Mouse (Mus musculus) heart, embryonic 12.5 days (tissue): ENCODE data around the gene 6030458C11Rik. TPM values are rescaled to one million over a fixed set of nuclear protein-coding genes. Genes with fewer than 3 reads are reported as not detected.

Experiments used
- ATAC-seq: fragments of 200-750 bp; cut with Nextera tagmentation; 2 replicates; pipeline ENCODE4 v1.8.0; 2017; ENCODE audit warnings: moderate TSS enrichment, moderate library complexity; ENCODE audit not compliant: insufficient number of reproducible peaks, low FRiP score
- H3K27ac ChIP-seq: fragments of 300-500 bp; sonication (generic); 2 replicates; pipeline ENCODE4 v1.5.1; 2016; ENCODE audit warnings: mild to moderate bottlenecking, moderate library complexity; ENCODE audit not compliant: poor library complexity, severe bottlenecking
- H3K27me3 ChIP-seq: fragments of 300-500 bp; sonication (generic); replicated peaks from 2 replicates; pipeline ENCODE4 v1.6.1; 2016; ENCODE audit warnings: mild to moderate bottlenecking, moderate library complexity
- H3K36me3 ChIP-seq: fragments of 300-500 bp; sonication (generic); 2 replicates; pipeline ENCODE4 v1.6.1; 2016; ENCODE audit warnings: mild to moderate bottlenecking, moderate library complexity
- H3K4me1 ChIP-seq: fragments of 300-500 bp; sonication (generic); replicated peaks from 2 replicates; pipeline ENCODE4 v1.6.1; 2016; ENCODE audit warnings: mild to moderate bottlenecking
- H3K4me2 ChIP-seq: fragments of 300-500 bp; sonication (generic); 2 replicates; pipeline ENCODE4 v1.6.1; 2016; ENCODE audit warnings: mild to moderate bottlenecking, moderate library complexity
- H3K4me3 ChIP-seq: fragments of 300-500 bp; sonication (generic); 2 replicates; pipeline ENCODE4 v1.5.1; 2016; ENCODE audit warnings: mild to moderate bottlenecking
- H3K9ac ChIP-seq: fragments of 300-500 bp; sonication (generic); 2 replicates; pipeline ENCODE4 v1.6.1; 2016; ENCODE audit warnings: mild to moderate bottlenecking, moderate library complexity
- H3K9me3 ChIP-seq: fragments of 300-500 bp; sonication (generic); replicated peaks from 2 replicates; pipeline ENCODE4 v1.6.1; 2016; ENCODE audit warnings: mild to moderate bottlenecking, moderate library complexity
- WGBS: fragments of 180-500 bp; shearing (Covaris S2); methylation state at CpG from one replicate; pipeline ENCODE4 v1.1.7; 2016; 5-methylcytosine and 5-hydroxymethylcytosine counted together
- polyA plus RNA-seq: library from polyadenylated mRNA; unstranded; fragments of >200 nt; fragmentation: Nextera tagmentation; extraction: Ambion mirVana; gene quantifications from 2 replicates; pipeline ENCODE4 v1.2.1, GENCODE M21; 2016

Gene 6030458C11Rik
- 32.3 and 32.9 TPM in 2 replicates for polyA plus RNA-seq

DNA sequence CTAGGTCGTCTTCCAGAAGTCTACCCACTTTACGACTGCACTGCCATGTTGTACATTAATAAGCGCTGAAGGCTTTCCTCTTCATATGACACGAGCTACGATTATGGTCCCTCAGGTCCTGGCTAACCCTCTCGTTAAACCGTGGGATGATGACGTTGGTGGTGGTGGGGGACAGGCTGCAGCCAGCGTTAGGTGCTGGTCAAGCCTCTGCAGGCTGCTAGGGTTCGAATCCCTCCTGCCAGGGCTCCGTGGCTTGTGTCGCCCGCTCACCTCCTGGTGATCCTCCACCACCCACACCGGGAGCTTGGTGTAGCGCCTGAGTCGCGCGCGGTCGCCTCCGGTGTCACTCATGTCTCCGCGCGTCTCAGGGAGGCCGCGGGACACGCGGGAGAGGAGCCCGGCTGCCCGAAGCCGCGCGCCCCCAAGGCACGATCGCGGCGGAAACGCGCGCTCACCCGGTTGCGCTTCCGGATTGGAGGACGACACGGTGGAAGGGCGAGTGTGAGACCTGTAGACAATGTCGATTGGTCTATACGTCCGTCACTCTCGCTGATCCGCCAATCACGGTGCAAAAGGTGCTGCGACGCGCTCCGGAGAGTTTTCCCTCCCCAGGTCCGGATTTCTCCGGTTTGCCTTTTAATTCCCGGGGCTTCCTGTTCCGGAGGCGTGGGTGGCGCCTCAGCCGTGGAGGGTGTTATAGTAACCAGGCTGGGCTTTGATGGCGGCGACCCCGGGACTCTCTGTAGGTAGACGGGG is at the start of gene 6030458C11Rik, which contains the start of gene Drosha:
6030458C11Rik (minus strand) TSS at position 453 of the 756 bp plus-strand sequence.
Drosha (plus strand) TSS at position 619 of the 756 bp plus-strand sequence.
- peak within 1 kb of the TSS; percentile 82 for H3K4me3 ChIP-seq
- H3K27me3 ChIP-seq, result no peaks in the 10 kb centered on the region

DNA sequence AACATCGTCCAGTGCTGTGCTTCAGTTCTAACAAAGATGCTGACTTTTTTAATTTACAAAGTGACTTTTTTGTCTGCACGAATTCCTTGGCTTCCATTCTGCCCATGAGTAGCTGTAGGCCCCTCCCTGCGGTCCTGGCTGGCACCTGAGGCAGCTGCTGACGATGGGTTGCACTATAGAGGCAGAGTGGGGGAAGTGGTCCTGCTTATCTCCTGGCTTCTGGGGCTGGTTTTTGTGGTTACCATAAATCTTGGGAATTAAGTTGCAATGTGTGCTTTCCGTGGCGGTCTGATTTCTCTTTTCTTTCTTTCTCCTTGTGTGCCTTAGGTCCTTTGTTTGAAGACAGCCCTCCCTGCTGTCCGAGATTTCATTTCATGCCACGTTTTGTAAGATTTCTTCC is 42.8 kb upstream of the 6030458C11Rik start:
- H3K9ac ChIP-seq, result no peak overlapping the region

More for the DNA sequence above, at the start of gene 6030458C11Rik, which contains the start of gene Drosha:
- Histone ChIP-seq H3K9me3 (no peaks in the 10 kb centered on the region), H3K4me1 (peaks cover 11% of the 10 kb centered on the region), H3K27ac (peak within 1 kb of the TSS; percentile 55; the same call in 1 of the 2 replicates), H3K36me3 (peaks cover 45% of the 10 kb centered on the region), H3K4me2 (peak within 1 kb of the TSS; percentile 77), H3K9ac (peak within 1 kb of the TSS; percentile 89)
- WGBS, result under 1% methylated on average over 67 of the region's 67 CpGs
- peak; percentile 100 for ATAC-seq

DNA sequence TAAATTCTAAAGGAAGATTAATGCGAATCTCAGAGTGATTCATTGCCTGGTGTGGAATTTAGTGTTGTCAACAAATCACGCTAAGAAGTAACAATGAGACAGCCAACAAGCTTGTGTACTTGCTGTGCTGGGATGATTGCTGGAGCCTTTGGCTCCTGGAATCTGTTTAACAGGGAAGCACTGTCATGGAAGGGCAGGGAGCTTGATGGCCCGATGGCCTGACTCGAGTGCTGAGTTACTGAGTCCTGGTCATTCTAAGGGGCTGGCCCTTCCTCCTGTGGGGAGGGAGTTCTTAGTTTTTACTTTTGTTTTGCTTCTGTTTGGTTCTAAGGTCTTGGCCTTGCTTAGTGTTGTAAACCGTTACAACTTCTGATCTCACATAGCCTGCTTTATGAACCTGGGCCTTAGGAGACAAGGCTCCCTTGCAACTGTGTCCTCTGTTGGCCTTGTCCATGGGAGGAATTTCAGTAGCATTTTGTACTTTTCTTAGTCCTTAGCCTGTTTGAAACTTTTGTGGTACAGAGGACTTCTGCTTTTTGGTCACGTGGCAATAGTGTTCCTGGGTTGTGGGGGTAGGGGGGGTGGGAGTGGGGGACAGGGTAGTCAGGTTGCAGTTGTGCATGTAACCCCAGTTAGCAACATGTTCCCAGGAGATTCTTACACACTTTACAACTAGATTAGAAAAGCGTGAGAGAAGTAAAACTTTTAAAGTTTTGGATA is 41.3 kb upstream of the 6030458C11Rik start:
- H3K27me3 ChIP-seq, result no peaks in the 10 kb centered on the region
- H3K9me3 ChIP-seq, result no peaks in the 10 kb centered on the region
- no peak overlapping the region for H3K9ac ChIP-seq
- ATAC-seq, result no peak
- H3K4me2 ChIP-seq, result no peak overlapping the region
- peak overlapping the region; percentile 11; the same call in 1 of the 2 replicates for H3K27ac ChIP-seq
- peaks cover 62% of the 10 kb centered on the region for H3K36me3 ChIP-seq
- peaks cover 21% of the 10 kb centered on the region for H3K4me1 ChIP-seq
- WGBS, result 65% methylated on average over 7 of the region's 7 CpGs
- H3K4me3 ChIP-seq, result no peak overlapping the region

More for the DNA sequence above, 42.8 kb upstream of the 6030458C11Rik start:
- ATAC-seq, result no peak
- H3K27ac ChIP-seq, result no peak overlapping the region
- H3K27me3 ChIP-seq, result no peaks in the 10 kb centered on the region
- WGBS, result 79% methylated on average over 8 of the region's 8 CpGs
- H3K4me1 ChIP-seq, result peaks cover 21% of the 10 kb centered on the region
- no peaks in the 10 kb centered on the region for H3K9me3 ChIP-seq
- H3K4me3 ChIP-seq, result no peak overlapping the region
- H3K36me3 ChIP-seq, result peaks cover 59% of the 10 kb centered on the region
- H3K4me2 ChIP-seq, result no peak overlapping the region

DNA sequence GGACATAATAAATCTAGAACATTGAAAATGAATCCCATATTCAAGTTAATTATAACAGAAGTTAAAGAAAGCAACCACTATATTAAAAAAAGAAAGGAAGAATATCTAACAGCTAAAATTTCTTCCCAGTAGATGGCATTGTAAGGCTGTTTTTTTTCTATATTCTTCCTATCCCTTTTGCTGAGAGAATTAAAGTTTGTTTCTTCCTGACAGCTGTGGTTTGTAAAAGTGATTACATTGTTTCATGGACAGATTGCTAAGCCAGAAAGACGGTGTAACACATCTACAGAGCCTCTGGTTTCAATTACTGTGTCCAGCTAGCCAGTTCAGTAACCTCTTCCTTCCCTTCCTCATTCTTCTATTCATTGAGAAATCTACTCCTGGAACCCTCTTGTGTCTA is 39.2 kb upstream of the 6030458C11Rik start:
- no peaks in the 10 kb centered on the region for H3K9me3 ChIP-seq
- H3K4me1 ChIP-seq, result peaks cover 20% of the 10 kb centered on the region
- no peaks in the 10 kb centered on the region for H3K27me3 ChIP-seq
- no peak overlapping the region for H3K27ac ChIP-seq
- H3K36me3 ChIP-seq, result peaks cover 71% of the 10 kb centered on the region
- no peak overlapping the region for H3K9ac ChIP-seq
- 60% methylated on average over 1 of the region's 1 CpGs for WGBS
- no peak overlapping the region for H3K4me2 ChIP-seq
- no peak overlapping the region for H3K4me3 ChIP-seq
- ATAC-seq, result no peak

DNA sequence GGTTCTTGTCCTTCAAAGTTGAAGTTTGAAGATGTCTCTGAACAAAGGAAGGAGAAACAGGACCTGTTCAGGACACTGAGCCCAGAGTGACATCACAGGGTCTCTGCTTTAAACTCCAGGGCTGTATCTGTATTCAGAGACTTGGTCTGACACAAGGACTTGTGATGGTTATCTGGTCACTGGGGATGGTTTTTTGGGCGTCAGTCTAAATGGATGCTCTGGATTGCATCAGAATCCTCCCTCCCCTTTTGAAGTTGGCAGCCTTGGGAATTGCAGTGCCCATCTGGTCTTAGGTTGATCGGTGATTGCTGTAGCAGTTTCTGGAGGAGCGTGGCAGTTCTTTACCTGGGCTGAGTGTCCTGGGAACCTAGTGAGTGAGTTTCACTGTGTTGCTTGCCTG is 37.6 kb upstream of the 6030458C11Rik start:
- ATAC-seq, result no peak
- Histone ChIP-seq H3K36me3 (peaks cover 69% of the 10 kb centered on the region), H3K4me2 (no peak overlapping the region), H3K27me3 (no peaks in the 10 kb centered on the region), H3K9ac (no peak overlapping the region), H3K4me3 (no peak overlapping the region), H3K27ac (no peak overlapping the region), H3K9me3 (no peaks in the 10 kb centered on the region), H3K4me1 (peaks cover 31% of the 10 kb centered on the region)
- WGBS, result 76% methylated on average over 3 of the region's 3 CpGs

DNA sequence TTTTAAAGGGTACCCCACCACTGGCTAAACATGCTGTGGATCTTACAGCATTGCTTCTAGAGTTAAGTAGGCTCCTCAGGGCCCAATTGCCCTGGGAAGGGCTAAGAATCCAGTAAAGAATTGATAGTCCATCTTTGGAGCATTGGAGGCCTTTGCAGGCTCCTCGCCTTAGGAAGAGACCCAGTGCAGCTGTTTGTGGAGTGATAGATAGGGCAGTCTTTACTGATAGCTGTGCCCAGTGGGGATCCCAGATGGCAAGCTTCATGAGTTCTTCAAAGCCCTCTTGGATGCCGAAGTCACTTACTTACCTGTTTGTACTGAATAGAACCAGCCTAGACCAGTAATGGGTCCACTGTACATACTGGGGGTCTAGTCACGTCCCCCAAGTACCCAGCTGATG is 34.2 kb upstream of the 6030458C11Rik start:
- Histone ChIP-seq H3K27me3 (no peaks in the 10 kb centered on the region), H3K4me1 (peaks cover 13% of the 10 kb centered on the region), H3K4me2 (no peak overlapping the region), H3K36me3 (peaks cover 80% of the 10 kb centered on the region), H3K9ac (no peak overlapping the region), H3K27ac (no peak overlapping the region), H3K4me3 (no peak overlapping the region), H3K9me3 (no peaks in the 10 kb centered on the region)
- 81% methylated on average over 3 of the region's 3 CpGs for WGBS
- ATAC-seq, result no peak

DNA sequence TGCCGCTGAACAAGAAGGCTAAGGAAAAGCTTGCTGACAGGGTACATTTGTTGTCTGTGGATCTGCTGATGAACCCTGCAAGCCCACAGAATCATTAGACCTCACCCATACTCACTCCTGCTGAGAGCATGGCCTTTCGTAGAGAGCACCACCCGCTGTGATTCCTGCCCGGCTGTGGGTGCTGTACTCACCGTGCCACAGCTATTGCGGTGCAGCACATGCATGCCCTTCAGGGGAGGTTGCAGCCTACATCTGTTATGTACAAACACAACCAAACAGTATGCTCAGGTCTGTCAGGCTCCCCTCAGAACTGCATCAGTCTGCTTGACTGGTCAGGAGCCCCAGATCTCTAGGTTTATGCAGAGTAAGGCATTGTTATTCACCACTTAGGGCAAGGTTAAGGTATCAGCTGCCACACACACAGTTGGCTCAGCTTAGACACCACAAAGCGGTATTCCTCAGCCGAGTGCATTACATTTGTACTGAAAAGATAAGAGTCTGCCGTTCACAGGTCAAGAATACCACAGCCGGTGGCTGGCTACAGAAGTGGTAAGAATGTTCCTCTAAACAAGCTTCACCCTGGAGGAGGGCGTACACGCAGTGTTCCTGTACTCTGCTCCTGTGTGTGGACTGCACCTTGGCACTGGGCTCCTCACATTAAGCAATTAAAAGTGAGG is 33.5 kb upstream of the 6030458C11Rik start:
- Histone ChIP-seq H3K4me2 (no peak overlapping the region), H3K36me3 (peaks cover 84% of the 10 kb centered on the region), H3K9ac (0 out of 2 replicates have a peak overlapping the region, but pooled peaks have one; percentile 0), H3K27ac (peak overlapping the region; percentile 30; the same call in 1 of the 2 replicates), H3K4me3 (no peak overlapping the region), H3K9me3 (no peaks in the 10 kb centered on the region), H3K4me1 (peaks cover 13% of the 10 kb centered on the region), H3K27me3 (no peaks in the 10 kb centered on the region)
- ATAC-seq, result peak; percentile 61
- WGBS, result 57% methylated on average over 12 of the region's 12 CpGs

DNA sequence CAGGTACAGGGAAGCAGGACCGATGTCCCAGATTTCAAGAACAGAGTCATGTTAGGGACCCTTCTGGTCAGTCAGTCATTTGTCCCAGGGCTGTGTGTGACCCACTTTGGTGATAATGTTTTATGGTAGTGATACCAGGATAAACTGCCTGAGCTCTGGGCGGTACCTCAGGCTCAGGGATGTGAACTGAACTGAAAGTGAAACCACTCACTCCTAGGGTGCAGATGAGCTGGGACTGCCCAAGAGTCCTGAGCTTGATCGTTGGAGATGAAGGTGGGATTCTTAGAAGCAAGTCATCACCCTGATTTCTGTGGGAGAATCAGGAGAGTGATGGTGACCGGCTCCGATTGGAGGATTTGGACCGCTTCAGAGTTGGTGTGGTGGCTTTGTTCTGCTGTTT is 32.3 kb upstream of the 6030458C11Rik start:
- Histone ChIP-seq H3K4me2 (no peak overlapping the region), H3K36me3 (peaks cover 85% of the 10 kb centered on the region), H3K9me3 (no peaks in the 10 kb centered on the region), H3K9ac (no peak overlapping the region), H3K4me1 (peaks cover 13% of the 10 kb centered on the region), H3K4me3 (no peak overlapping the region), H3K27ac (no peak overlapping the region), H3K27me3 (no peaks in the 10 kb centered on the region)
- 93% methylated on average over 6 of the region's 6 CpGs for WGBS
- no peak for ATAC-seq

DNA sequence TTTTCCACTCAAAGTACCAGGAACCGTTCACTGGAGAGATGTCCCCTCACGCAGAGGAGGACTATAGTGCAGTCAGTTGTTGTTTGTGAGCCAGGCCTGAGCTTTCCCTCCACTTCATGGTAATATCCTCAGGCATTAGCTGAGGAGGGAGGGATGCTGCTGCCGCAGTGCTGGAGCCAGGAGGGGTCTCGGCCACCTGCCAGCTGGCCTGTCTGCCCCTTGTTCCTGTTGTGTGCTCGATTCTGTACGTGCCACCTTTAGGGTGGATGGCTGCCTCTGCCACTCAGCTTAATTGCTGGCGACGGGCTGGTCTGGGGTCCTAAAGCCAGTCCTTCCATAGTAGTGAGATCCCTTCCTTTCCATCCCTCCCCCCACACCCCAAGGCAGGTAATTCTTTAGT is 29.0 kb upstream of the 6030458C11Rik start:
- 90% methylated on average over 8 of the region's 8 CpGs for WGBS
- H3K27me3 ChIP-seq, result no peaks in the 10 kb centered on the region
- no peak for ATAC-seq
- peaks cover 84% of the 10 kb centered on the region for H3K36me3 ChIP-seq
- no peak overlapping the region for H3K4me2 ChIP-seq
- no peak overlapping the region for H3K4me3 ChIP-seq
- no peaks in the 10 kb centered on the region for H3K9me3 ChIP-seq
- H3K4me1 ChIP-seq, result peaks cover 10% of the 10 kb centered on the region
- no peak overlapping the region for H3K27ac ChIP-seq
- H3K9ac ChIP-seq, result no peak overlapping the region

DNA sequence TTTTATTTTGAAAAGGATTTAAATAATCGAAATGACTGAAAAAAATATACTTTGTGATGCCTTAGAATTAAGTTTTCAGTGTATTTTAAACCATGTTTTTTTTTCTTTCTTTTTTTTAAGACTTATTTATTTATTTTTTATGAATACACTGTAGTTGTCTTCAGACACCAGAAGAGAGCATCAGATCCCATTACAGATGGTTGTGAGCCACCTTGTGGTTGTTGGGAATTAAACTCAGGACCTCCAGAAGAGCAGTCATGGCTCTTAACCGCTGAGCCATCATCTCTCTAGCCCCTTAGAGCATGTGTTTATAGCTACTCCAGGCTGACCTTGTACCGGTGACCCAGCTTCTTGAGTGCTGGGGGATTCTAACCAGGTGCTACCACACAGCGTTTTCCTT is 24.9 kb upstream of the 6030458C11Rik start:
- H3K4me3 ChIP-seq, result no peak overlapping the region
- no peak overlapping the region for H3K4me2 ChIP-seq
- H3K27me3 ChIP-seq, result no peaks in the 10 kb centered on the region
- WGBS, result 75% methylated on average over 4 of the region's 4 CpGs
- H3K4me1 ChIP-seq, result no peaks in the 10 kb centered on the region
- H3K27ac ChIP-seq, result no peak overlapping the region
- H3K36me3 ChIP-seq, result peaks cover 81% of the 10 kb centered on the region
- no peak for ATAC-seq
- no peaks in the 10 kb centered on the region for H3K9me3 ChIP-seq
- no peak overlapping the region for H3K9ac ChIP-seq
